Mouse (Mus musculus) thymus, postnatal 10 days (tissue): Measurements from ENCODE around the gene Myg1.

Source experiments
- DNase-seq, 2 experiments: peaks; one replicate each; pipeline ENCODE4 v3.0.0; 2021; ENCODE audit warnings: low spot score in 2 of 2

The Myg1 gene

DNA sequence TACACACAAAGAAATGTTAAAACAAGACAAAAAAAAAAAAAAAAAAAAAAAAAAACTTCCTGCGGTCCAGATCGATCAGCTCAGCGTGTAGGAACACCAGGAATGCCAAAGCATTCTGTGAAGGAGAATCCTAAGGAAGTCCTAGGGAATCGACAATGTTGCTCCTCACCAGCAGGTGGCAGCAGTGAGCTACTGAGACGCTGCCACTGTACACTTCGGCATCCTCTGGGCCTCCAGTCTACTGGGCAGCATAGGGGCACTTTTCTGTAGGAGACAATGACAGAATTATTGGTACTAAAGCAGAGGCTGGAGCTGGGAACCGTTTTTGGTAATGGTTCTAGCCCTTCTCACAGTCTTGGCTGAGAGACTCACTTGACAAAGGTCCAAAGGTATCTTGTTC, 50.1 kb downstream of the Myg1 start:
- DNase-seq, result peak in 1 of 2 experiments; percentile 76

DNA sequence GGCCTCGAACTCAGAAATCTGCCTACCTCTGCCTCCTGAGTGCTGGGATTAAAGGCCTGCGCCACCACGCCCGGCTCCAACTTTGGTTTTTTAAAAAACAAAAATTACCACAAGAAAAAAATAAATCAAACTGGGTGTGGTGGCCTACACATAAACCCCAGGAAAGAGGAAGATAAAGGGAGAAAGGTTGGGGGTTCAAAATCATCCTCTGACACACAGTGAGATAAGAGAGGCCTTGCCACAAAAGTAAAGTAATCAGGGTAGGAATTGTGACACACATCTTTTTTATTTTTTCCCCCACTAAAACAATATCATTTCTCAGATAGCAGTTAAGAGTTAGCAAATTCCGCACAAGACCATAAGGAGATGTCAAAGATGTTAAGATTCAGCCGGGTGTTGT, 52.2 kb downstream of the Myg1 start:
- DNase-seq, result no peak

DNA sequence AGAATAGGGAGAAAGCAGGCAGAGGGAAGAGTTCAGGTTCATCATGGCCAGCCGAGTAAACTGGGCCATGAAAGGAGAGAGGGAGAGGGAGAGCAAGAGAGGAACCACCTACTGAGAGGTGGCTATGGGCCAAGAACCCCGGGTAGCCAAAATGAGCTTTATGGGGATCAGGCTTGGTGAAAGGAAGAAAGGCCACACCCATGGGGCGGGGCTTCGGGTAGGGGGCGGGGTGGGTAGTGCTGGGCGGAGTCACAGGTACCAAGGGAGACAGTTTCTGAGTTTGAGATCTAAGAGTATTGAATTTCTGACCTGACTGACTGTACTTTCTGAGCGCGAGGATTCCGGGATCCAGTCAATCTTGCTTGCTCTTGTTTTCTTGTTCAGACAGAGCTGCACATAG, 55.1 kb downstream of the Myg1 start:
- DNase-seq, result no peak
